Mouse (Mus musculus): ENCODE results near the gene Ncoa4.

DNA sequence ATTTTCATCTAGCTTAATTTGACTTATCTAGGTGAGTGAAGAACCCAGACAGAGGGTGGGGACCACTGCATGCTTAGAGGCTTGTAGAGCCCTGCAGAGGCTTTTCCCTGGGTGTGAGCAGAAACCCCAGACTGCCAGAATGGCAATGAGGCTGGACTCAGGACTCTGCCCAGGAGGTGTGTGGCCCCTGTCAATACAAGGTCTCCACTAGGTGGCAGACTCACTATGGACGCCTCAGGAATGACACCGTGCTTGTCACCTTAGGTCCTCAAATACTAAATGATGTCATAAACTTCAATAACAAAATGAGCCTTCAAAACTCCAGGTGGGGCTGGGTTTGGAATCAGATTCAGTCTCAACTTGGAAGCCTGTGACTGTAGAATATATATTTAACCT, 37.7 kb upstream of the Ncoa4 start:
- TF ChIP-seq POLR2A (IDR thresholded peaks at IDR 0.05; ENCODE audit: control insufficient read depth, extremely low read depth, insufficient read depth, low read length, poor library complexity) (no peak), CTCF (IDR thresholded peaks at IDR 0.05; ENCODE audit: borderline replicate concordance, control insufficient read depth, extremely low read depth, insufficient read depth, low read length, poor library complexity) (peak; percentile 47; the same call in 1 of the 2 replicates)

Measured in thymus, adult 2 months (tissue).